Mouse (Mus musculus) cerebellum, adult 18-20 months (tissue): Measurements from ENCODE around the gene Kcnk4.

Experiments used
- DNase-seq, 2 experiments: peaks; one replicate each; pipeline ENCODE4 v3.0.0; 2021

Kcnk4 gene

DNA sequence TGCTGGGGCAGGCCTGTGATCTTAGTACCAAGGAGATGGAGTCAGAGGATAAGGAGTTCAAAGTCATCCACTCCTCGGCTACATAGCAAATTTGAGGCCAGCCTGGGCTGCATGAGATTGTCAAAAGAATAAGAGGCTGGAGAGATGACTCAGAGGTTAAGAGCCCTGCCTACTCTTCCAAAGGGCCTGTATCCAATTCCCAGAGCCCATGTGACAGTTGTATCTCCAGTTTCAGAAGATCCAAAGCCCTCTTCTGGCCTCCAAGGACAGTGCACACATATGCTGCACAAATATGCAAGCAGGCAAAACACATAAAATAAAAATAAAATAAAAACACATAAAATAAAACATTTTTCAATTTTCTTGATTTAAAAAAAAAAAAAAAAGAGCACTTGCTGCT lies 60.1 kb downstream of the Kcnk4 start:
- no peak for DNase-seq
